Mouse (Mus musculus) embryonic facial prominence, embryonic 11.5 days (tissue): ENCODE results near the gene Elmo3. TPM values are rescaled to one million over a fixed set of nuclear protein-coding genes. Genes with fewer than 3 reads are reported as not detected.

Source experiments
- ATAC-seq: fragments of 200-750 bp; cut with Nextera tagmentation; replicated peaks from 2 replicates; pipeline ENCODE4 v1.8.0; 2017; ENCODE audit warnings: low read depth; ENCODE audit not compliant: insufficient number of reproducible peaks, low FRiP score, low TSS enrichment
- DNase-seq: peaks from one replicate; pipeline ENCODE4 v3.0.0-alpha.2; 2015; ENCODE audit warnings: low spot score
- H3K27ac ChIP-seq: fragments of 300-500 bp; sonication (generic); replicated peaks from 2 replicates; pipeline ENCODE4 v1.5.1; 2014; ENCODE audit warnings: mild to moderate bottlenecking, low read depth, low read length, control low read depth
- H3K27me3 ChIP-seq: fragments of 300-500 bp; sonication (generic); 2 replicates; pipeline ENCODE4 v1.6.1; 2014; ENCODE audit warnings: mild to moderate bottlenecking, low read length, moderate library complexity, mixed read lengths; ENCODE audit not compliant: control insufficient read depth, insufficient read depth
- H3K36me3 ChIP-seq: fragments of 300-500 bp; sonication (generic); replicated peaks from 2 replicates; pipeline ENCODE4 v1.6.1; 2014; ENCODE audit warnings: low read depth, mild to moderate bottlenecking, low read length, moderate library complexity, mixed read lengths; ENCODE audit not compliant: control insufficient read depth, insufficient read depth
- H3K4me1 ChIP-seq: fragments of 300-500 bp; sonication (generic); 2 replicates; pipeline ENCODE4 v1.6.1; 2014; ENCODE audit warnings: low read length, mixed read lengths; ENCODE audit not compliant: control insufficient read depth, insufficient read depth
- H3K4me2 ChIP-seq: fragments of 300-500 bp; sonication (generic); 2 replicates; pipeline ENCODE4 v1.6.1; 2014; ENCODE audit warnings: low read depth, mild to moderate bottlenecking, control low read depth, low read length, moderate library complexity
- H3K4me3 ChIP-seq: fragments of 300-500 bp; sonication (generic); 2 replicates; pipeline ENCODE4 v1.5.1; 2014; ENCODE audit warnings: low read depth, low read length, control low read depth
- H3K9ac ChIP-seq: fragments of 300-500 bp; sonication (generic); replicated peaks from 2 replicates; pipeline ENCODE4 v1.6.1; 2014; ENCODE audit warnings: mild to moderate bottlenecking, control low read depth, low read length
- H3K9me3 ChIP-seq: fragments of 300-500 bp; sonication (generic); replicated peaks from 2 replicates; pipeline ENCODE4 v1.6.1; 2016; ENCODE audit warnings: mild to moderate bottlenecking, low read length, inconsistent platforms, mixed read lengths; ENCODE audit not compliant: control insufficient read depth
- WGBS: fragments of 180-500 bp; shearing (Covaris S2); extraction: QIAGEN DNeasy Blood & Tissue Kit; methylation state at CpG from one replicate; pipeline ENCODE4 v1.1.7; 2014; 5-methylcytosine and 5-hydroxymethylcytosine counted together
- polyA plus RNA-seq: library from polyadenylated mRNA; unstranded; fragments of >200 nt; fragmentation: Nextera tagmentation; extraction: Ambion mirVana; gene quantifications from 2 replicates; pipeline ENCODE4 v1.2.1, GENCODE M21; 2014

The Elmo3 gene
- polyA plus RNA-seq, 1 experiment from 2014 or later = 3.3 TPM

DNA sequence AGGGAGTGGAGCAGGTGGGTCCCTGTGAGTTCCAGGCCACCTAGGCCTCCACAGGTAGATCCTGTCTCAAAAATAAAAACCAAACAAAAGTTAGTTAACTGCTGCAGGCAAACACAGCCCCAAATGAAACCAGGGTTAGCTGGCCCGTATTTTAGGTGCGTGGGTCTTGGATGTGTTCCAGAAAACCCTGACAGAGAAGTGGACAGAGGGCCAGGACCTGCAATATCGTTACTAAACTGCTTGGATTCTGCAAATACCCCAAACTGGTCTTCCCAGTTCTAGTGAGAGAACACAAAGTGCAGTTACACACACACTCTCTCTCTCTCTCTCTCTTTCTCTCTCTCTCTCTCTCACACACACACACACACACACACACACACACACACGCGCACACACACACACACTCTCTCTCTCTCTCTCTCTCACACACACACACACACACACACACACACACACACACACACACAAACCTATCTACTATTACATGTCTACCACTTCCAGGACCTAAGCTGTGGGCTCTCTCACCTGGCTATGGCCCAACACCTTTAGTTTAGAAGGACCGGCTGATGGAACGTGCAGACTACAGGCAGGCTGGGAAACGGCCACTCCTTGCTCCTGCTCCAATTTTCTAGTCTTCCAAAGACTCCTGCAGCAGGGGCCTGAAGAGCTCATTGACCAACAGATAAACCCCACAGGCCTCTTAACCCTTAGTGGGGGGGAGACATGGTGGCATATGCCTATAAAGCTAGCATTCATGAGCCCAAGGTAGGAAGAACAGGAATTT lies 38.6 kb downstream of the Elmo3 start:
- Histone ChIP-seq H3K27me3 (no peaks in the 10 kb centered on the region), H3K9me3 (no peaks in the 10 kb centered on the region), H3K9ac (no peak overlapping the region), H3K4me3 (no peak overlapping the region), H3K36me3 (no peaks in the 10 kb centered on the region), H3K4me2 (no peak overlapping the region), H3K27ac (no peak overlapping the region), H3K4me1 (peaks cover 9% of the 10 kb centered on the region)
- no peak for ATAC-seq
- no peak for DNase-seq
- 80% methylated on average over 8 of the region's 8 CpGs for WGBS

DNA sequence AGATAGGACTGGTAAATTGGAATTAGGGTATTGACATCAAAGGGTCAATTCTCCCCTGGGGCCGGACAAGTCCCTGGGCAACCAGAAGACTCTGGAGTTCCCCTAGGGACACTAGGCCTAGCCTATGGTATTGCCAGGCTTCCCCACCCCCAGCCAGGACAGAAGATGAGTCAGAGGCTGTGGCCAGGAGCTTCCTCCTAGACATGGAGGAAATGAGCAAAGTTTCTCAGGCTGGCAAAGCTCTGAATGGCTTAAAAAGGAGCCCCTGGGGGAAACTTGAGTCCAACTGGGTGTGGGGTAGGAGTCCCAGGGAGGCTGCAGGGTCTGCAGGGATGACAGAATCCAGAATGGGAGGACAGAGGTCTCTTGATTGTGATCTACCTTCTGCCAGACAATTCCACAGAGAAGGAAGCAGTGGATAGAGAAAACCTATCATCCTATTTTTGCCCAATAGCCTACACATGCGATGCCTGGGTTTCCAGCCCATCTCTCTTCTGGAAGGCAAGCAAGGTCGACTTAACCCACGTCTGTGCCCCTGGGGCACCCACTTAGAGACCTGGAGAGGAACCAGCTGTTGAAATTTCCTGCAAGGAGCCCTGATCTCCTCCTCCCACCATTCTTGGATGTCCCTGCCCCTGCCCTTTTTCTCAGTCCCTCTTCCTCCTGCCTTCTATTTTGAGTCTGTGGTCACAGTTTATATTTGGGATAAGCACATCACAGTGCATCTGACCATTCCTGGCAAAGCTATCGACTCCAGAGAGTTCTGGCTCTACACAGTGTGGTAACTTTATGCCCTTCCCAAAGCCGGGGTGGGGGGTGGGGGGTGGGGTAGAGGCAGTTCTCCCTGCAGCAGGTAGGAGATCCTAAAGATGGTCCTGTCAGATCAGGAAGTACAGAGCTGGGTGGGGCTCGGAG lies 39.9 kb downstream of the Elmo3 start:
- Histone ChIP-seq H3K4me1 (peaks cover 9% of the 10 kb centered on the region), H3K27ac (no peak overlapping the region), H3K9ac (no peak overlapping the region), H3K27me3 (no peaks in the 10 kb centered on the region), H3K4me3 (no peak overlapping the region), H3K4me2 (no peak overlapping the region), H3K9me3 (no peaks in the 10 kb centered on the region), H3K36me3 (no peaks in the 10 kb centered on the region)
- no peak for ATAC-seq
- DNase-seq = no peak
- 37% methylated on average over 7 of the region's 7 CpGs for WGBS

DNA sequence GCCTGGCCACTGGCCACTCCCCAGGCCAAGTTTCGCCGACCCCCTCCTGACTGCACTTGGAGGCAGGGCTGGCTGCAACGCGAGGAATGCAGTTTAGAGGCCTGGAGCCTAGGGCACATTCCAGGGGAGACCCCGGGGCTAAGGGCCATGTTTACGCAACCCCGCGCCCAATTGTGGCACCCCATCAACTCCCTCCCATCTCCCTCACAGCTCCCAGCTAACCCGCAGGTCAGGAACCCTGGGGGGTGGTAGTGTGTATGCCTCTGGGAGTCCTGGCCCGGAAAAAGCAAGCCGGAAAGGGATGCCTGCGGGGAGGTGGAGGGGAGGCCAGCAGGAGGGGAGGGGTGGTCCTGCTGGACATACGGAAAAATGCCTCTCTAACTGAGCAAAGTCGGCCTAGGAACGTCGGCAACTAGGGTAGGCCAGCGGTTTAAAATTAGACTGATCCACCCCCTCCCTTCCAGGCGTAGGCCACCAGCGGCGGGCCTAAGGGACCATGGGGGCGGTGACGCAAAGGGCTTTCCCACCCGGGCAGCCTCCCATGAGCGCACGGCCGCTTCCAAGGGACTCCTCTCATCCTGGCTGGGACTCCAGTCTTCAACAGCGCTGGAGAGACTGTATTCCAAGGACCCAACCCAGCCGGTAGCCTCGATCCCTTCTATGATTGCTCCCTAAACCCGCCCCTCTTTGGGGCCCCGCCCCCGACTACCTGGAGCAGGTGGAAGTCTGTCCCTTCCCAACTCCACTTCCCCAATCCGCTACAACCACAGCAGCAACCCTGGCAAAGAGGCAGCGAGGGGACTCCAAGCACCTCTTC lies 41.4 kb downstream of the Elmo3 start:
- Histone ChIP-seq H3K9ac (peak overlapping the region; percentile 70), H3K27me3 (no peaks in the 10 kb centered on the region), H3K4me3 (peak overlapping the region; percentile 70), H3K27ac (peak overlapping the region; percentile 56), H3K36me3 (no peaks in the 10 kb centered on the region), H3K9me3 (no peaks in the 10 kb centered on the region), H3K4me1 (peaks cover 9% of the 10 kb centered on the region), H3K4me2 (peak overlapping the region; percentile 98)
- DNase-seq (peak; percentile 57), ATAC-seq (peak; percentile 11)
- under 1% methylated on average over 33 of the region's 34 CpGs for WGBS

DNA sequence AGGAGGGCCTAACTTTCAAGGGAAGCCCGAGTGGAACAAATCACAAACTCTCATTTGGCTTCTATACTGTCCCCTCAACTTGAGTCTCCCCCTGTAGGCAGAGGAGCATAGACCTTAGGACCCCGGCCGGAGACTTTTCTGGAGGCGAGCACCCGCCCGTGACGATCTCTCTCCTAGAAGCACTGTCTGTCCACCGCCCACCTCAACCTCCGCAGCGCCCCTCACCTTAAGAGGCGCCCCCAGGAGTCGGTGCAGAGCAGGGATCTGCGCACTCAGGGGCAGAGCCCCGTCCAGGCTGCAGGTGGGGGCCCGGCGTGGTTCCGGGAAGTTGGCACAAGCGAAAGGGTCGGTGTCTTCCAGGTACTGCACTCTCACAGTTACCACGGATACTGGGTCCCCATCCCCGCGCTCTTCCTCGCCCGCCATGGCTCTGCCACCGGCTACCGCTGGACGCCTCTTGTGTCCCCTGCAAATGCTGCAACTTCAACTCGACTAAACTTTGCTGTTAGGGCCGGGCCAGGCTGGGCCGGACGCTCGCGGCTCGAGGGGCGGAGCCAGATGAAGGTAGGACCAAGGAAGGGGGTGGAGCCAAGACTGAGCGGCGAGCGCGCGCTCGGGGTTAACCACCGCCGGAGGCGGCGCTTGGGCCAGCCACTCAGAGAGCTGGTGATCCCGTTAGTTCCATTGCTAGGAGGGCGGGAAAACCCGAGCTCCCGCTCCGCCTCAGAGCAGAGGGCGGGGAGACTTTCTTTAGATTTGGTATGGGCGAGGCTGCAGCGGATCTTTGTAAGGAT lies 42.2 kb downstream of the Elmo3 start, which contains the start of gene Fhod1:
Gene Fhod1 (minus strand): TSS at position 526 of the 794 bp plus-strand sequence.
- Histone ChIP-seq H3K4me1 (peaks cover 9% of the 10 kb centered on the region), H3K9me3 (no peaks in the 10 kb centered on the region), H3K36me3 (no peaks in the 10 kb centered on the region), H3K27ac (peak within 1 kb of the TSS; percentile 56), H3K4me2 (peak within 1 kb of the TSS; percentile 98), H3K27me3 (no peaks in the 10 kb centered on the region), H3K9ac (peak within 1 kb of the TSS; percentile 77), H3K4me3 (peak within 1 kb of the TSS; percentile 70)
- DNase-seq (peak; percentile 98), ATAC-seq (peak; percentile 81)
- WGBS = under 1% methylated on average over 53 of the region's 53 CpGs

DNA sequence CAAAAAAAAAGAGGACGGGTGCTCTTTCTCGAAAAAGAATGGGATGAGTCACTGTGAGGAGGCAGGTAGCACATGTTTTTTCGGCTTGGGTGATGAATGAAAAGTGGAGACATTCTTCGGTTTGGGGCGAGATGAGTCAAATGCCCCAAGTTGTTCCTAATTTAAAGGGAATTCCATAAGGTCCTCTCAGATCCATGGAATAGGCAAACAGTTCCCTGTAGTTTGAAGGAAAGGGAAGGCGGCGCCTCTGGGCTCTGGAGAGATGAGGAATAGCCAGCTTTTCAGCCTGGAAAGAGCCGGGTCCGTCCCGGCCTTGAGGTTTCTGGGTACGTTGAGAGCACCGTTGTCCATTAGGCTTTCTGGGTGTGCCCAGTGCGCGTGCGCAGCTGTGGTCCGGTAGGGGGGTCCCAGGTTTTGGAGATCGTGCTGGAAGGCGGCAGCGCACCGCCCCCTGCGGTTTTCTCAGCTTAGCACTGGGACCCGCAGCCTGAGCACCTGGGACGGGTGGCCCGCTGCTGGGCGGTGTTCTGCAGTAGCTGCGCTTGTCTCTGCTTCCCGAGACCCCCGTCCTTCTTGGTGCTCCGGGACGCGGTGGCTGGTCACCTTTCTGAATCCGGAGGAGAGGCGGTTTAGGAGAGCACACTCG lies 43.2 kb downstream of the Elmo3 start, which contains the start of gene Slc9a5:
Gene Slc9a5 (plus strand): TSS at position 394 of the 646 bp plus-strand sequence.
- WGBS = under 1% methylated on average over 34 of the region's 34 CpGs
- Histone ChIP-seq H3K36me3 (no peaks in the 10 kb centered on the region), H3K27me3 (no peaks in the 10 kb centered on the region), H3K9me3 (no peaks in the 10 kb centered on the region), H3K4me1 (peaks cover 9% of the 10 kb centered on the region), H3K4me2 (peak within 1 kb of the TSS; percentile 98), H3K4me3 (peak within 1 kb of the TSS; percentile 70), H3K27ac (peak within 1 kb of the TSS; percentile 56), H3K9ac (peak within 1 kb of the TSS; percentile 77)
- DNase-seq (peak; percentile 90), ATAC-seq (peak; percentile 9; the same call in 1 of the 2 replicates)

DNA sequence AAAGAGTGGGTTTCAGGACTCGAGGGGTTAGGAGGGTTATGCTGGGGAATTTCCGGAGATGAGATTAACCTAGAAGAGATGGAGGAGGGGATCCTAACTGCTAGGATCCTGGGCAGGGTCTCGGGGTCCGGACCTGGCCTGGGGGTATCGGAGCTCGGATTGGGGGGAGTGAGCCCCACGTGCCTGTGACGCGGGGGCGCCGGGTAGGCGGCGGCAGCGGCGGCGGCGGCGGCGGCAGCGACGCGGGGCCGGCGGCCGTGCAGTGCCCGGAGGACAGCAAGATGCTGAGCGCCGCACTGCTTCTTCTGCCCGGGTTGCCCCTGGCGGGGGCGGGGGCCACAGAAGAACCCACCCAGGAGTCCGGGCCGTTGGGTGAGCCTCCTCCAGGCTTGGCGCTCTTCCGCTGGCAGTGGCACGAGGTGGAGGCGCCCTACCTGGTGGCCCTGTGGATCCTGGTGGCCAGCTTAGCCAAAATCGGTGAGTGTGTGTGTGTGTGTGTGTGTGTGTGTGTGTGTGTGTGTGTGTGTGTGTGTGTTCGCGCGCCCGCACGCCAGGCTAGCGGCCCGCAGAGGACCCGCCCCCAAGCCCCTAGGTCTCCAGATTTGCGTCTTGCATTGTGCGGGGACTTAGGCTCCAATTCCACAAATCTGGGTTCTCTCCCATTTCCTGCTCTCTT lies 43.8 kb downstream of the Elmo3 start:
- Histone ChIP-seq H3K4me1 (peaks cover 9% of the 10 kb centered on the region), H3K27ac (peak overlapping the region; percentile 56; the same call in 1 of the 2 replicates), H3K9ac (peak overlapping the region; percentile 77), H3K4me3 (peak overlapping the region; percentile 70), H3K4me2 (peak overlapping the region; percentile 98), H3K27me3 (no peaks in the 10 kb centered on the region), H3K9me3 (no peaks in the 10 kb centered on the region), H3K36me3 (no peaks in the 10 kb centered on the region)
- DNase-seq = peak; percentile 60
- WGBS = under 1% methylated on average over 39 of the region's 48 CpGs
- 0 out of 2 replicates have a peak, but pooled peaks have one; percentile 5 for ATAC-seq
